Mouse (Mus musculus) heart, adult 2 months (tissue): ENCODE data around the gene Tom1l2.

Experiments used
- CTCF ChIP-seq: fragments of 200-600 bp; IDR thresholded peaks from 2 replicates; pipeline ENCODE4 v1.8.1; 2022; ENCODE audit warnings: antibody characterized with exemption, mild to moderate bottlenecking, moderate library complexity
- EP300 ChIP-seq: fragments of 200-500 bp; IDR thresholded peaks from 2 replicates; pipeline ENCODE4 v1.6.1; 2011; ENCODE audit warnings: low read depth, low read length, control low read depth; ENCODE audit not compliant: insufficient read depth
- POLR2A ChIP-seq: fragments of 200-500 bp; IDR thresholded peaks from 2 replicates; pipeline ENCODE4 v1.6.1; 2011; ENCODE audit warnings: mild to moderate bottlenecking, low read depth, low read length, control low read depth; ENCODE audit not compliant: insufficient read depth

GRCm38 (mm10) chr11:60264651-60265050 lies 88.1 kb downstream of the Tom1l2 start:
- TF ChIP-seq CTCF (no peak), EP300 (no peak), POLR2A (no peak)
